ENCODE assay signal across 17 mouse cellular contexts in genomic region chr4:133269596-133269995, GRCm38 (mm10). TPM values are rescaled to one million over a fixed set of nuclear protein-coding genes. Genes with fewer than 3 reads are reported as not detected.
DNase-seq lines count a peak whose midpoint lies in the region; ATAC-seq and TF ChIP-seq lines count a peak whose summit lies in the region.
"Had no signal": no experiment of that assay in that cellular context is flagged by ENCODE, and none has a peak within 500 bp of the region (broad histone marks: within the 10 kb centered on the region; RNA-seq: fewer than 3 reads in every experiment).

No protein-coding gene starts in this region.

- 63% methylated on average over 3 of the region's 3 CpGs for WGBS in liver, adult 2 months
- 61% methylated on average over 3 of the region's 3 CpGs for WGBS in heart, postnatal 0 days

- H3K9ac ChIP-seq in liver, adult 2 months (ENCODE audit: low read depth, low read length), result no peak overlapping the region
- no peak overlapping the region for H3K9ac ChIP-seq in heart, postnatal 0 days (replicated peaks; ENCODE audit: low read depth, low read length)
- H3K9ac ChIP-seq: neural tube, embryonic 15.5 days had no signal

- peaks cover 7% of the 10 kb centered on the region; the same call in 1 of the 2 replicates for H3K4me1 ChIP-seq in liver, adult 2 months (ENCODE audit: control insufficient read depth, insufficient read depth, low read length)
- H3K4me1 ChIP-seq in heart, postnatal 0 days (ENCODE audit: control insufficient read depth, insufficient read depth), result no peaks in the 10 kb centered on the region
- H3K4me1 ChIP-seq: neural tube, embryonic 15.5 days had no signal

- ATAC-seq in heart, postnatal 0 days (ENCODE audit: insufficient read depth, low read depth), result no peak

- peaks cover 11% of the 10 kb centered on the region; the same call in 1 of the 2 replicates for H3K79me2 ChIP-seq in liver, adult 2 months (ENCODE audit: control insufficient read depth, insufficient read depth, low read length)

- TF ChIP-seq EP300 in heart, postnatal 0 days (IDR thresholded peaks at IDR 0.05; ENCODE audit: low read depth), result no peak

- TF ChIP-seq CTCF in liver, adult 2 months (IDR thresholded peaks at IDR 0.05; ENCODE audit: low read depth, low read length), result no peak
- no peak for TF ChIP-seq CTCF in heart, postnatal 0 days (IDR thresholded peaks at IDR 0.05; ENCODE audit: low read depth)

- H3K4me2 ChIP-seq in heart, postnatal 0 days (ENCODE audit: low read depth, low read length), result no peak overlapping the region
- H3K4me2 ChIP-seq: neural tube, embryonic 15.5 days had no signal

- H3K36me3 ChIP-seq in liver, adult 2 months (ENCODE audit: control insufficient read depth, insufficient read depth, low read length), result peaks cover 3% of the 10 kb centered on the region; the same call in 1 of the 2 replicates
- peaks cover 48% of the 10 kb centered on the region for H3K36me3 ChIP-seq in heart, postnatal 0 days (replicated peaks; ENCODE audit: control insufficient read depth, insufficient read depth, low read length)

- peak overlapping the region; percentile 49; the same call in 1 of the 2 replicates for H3K27ac ChIP-seq in liver, adult 2 months (replicated peaks; ENCODE audit: insufficient read depth, low read depth, low read length)
- H3K27ac ChIP-seq in heart, postnatal 0 days (ENCODE audit: low read depth), result peak overlapping the region; percentile 41
- H3K27ac ChIP-seq: layer of hippocampus, adult 2 months; neural tube, embryonic 15.5 days had no signal

- H3K4me3 ChIP-seq in liver, adult 2 months (ENCODE audit: insufficient read depth, low read depth, low read length), result no peak overlapping the region
- no peak overlapping the region for H3K4me3 ChIP-seq in heart, postnatal 0 days (ENCODE audit: low read depth, low read length)
- H3K4me3 ChIP-seq: layer of hippocampus, adult 2 months; megakaryocyte, embryonic 14.5 days; neural tube, embryonic 15.5 days had no signal

- DNase-seq in liver, adult 2 months (ENCODE audit: extremely low read depth, low read depth, low spot score), result peak; percentile 69
- DNase-seq in liver, result no peak
- peak; percentile 82 for DNase-seq in NIH3T3 (ENCODE audit: low read depth)
- peak; percentile 79 for DNase-seq in adrenal gland, postnatal 10 days
- no peak for DNase-seq in heart, postnatal 0 days (ENCODE audit: low spot score)
- no peak for DNase-seq in B cell, adult 2 months
- no peak for DNase-seq in embryo, embryonic 10 days (ENCODE audit: low spot score)
- DNase-seq: cerebellum, postnatal 14 days; kidney, adult 8-10 months; lung, adult 2 months; right cerebral cortex, postnatal 14 days had no signal

- no peaks in the 10 kb centered on the region for H3K9me3 ChIP-seq in heart, postnatal 0 days (replicated peaks; ENCODE audit: control insufficient read depth, low read length)
- H3K9me3 ChIP-seq: megakaryocyte, embryonic 14.5 days; neural tube, embryonic 15.5 days had no signal

- H3K27me3 ChIP-seq in liver, adult 2 months (ENCODE audit: control insufficient read depth, insufficient read depth, low read length), result no peaks in the 10 kb centered on the region
- H3K27me3 ChIP-seq in heart, postnatal 0 days (ENCODE audit: control insufficient read depth, insufficient read depth, low read length), result no peaks in the 10 kb centered on the region
- H3K27me3 ChIP-seq: megakaryocyte, embryonic 14.5 days; neural tube, embryonic 15.5 days had no signal

- no peak for TF ChIP-seq POLR2A in liver, adult 2 months (IDR thresholded peaks at IDR 0.05; ENCODE audit: extremely low read depth, insufficient read depth, low read length)

RNA-seq across cellular contexts. Expression of gene Sytl1, which starts 6.7 kb away (rescaled TPM):
- total RNA-seq in liver, adult 2 months (2014; rRNA removed), result 4.2 and 5.1 TPM in 2 replicates
- polyA plus RNA-seq in liver, adult 2 months (2012; rRNA removed), result 2.9 and 5.3 TPM in 2 replicates
- 1 to 10 TPM; 5.2 to 6.3 TPM for total RNA-seq in adrenal gland, postnatal 10 days (2021)
- total RNA-seq in heart, postnatal 0 days (2014; rRNA removed; ENCODE audit: low replicate concordance), result 3.6 and 3.7 TPM in 2 replicates
- polyA plus RNA-seq in heart, postnatal 0 days (2015; fragmentation: Nextera tagmentation; extraction: Ambion mirVana), result 0.79 and 0.84 TPM in 2 replicates

RNA-seq across cellular contexts. Expression of gene Tmem222, which starts 8.0 kb away (rescaled TPM):
- total RNA-seq in liver, adult 2 months (2014; rRNA removed), result 22.7 and 29.7 TPM in 2 replicates
- 45.4 and 57.0 TPM in 2 replicates for polyA plus RNA-seq in liver, adult 2 months (2012; rRNA removed)
- total RNA-seq in adrenal gland, postnatal 10 days (2021), result 10 to 100 TPM; 49.5 to 54.8 TPM
- 58.8 and 103 TPM in 2 replicates for total RNA-seq in heart, postnatal 0 days (2014; rRNA removed; ENCODE audit: low replicate concordance)
- 45.0 and 45.6 TPM in 2 replicates for polyA plus RNA-seq in heart, postnatal 0 days (2015; fragmentation: Nextera tagmentation; extraction: Ambion mirVana)

RNA-seq across cellular contexts. Expression of gene Map3k6, which starts 29.0 kb away (rescaled TPM):
- total RNA-seq in liver, adult 2 months (2014; rRNA removed), result 0.94 and 1.3 TPM in 2 replicates
- polyA plus RNA-seq in liver, adult 2 months (2012; rRNA removed), result 0.76 and 0.80 TPM in 2 replicates
- 10 to 100 TPM; 17.2 to 36.7 TPM for total RNA-seq in adrenal gland, postnatal 10 days (2021)
- total RNA-seq in heart, postnatal 0 days (2014; rRNA removed; ENCODE audit: low replicate concordance), result 13.8 and 14.8 TPM in 2 replicates
- polyA plus RNA-seq in heart, postnatal 0 days (2015; fragmentation: Nextera tagmentation; extraction: Ambion mirVana), result 2.7 and 2.8 TPM in 2 replicates

RNA-seq across cellular contexts. Expression of gene Gpr3, which starts 57.3 kb away (rescaled TPM):
- not detected in 2 replicates for total RNA-seq in liver, adult 2 months (2014; rRNA removed)
- 0.07 TPM in 1 of 2 replicates, not detected in the other for polyA plus RNA-seq in liver, adult 2 months (2012; rRNA removed)
- under 1 TPM; 0.36 to 0.99 TPM for total RNA-seq in adrenal gland, postnatal 10 days (2021)
- not detected in 2 replicates for total RNA-seq in heart, postnatal 0 days (2014; rRNA removed; ENCODE audit: low replicate concordance)
- polyA plus RNA-seq in heart, postnatal 0 days (2015; fragmentation: Nextera tagmentation; extraction: Ambion mirVana), result 0.15 and 0.21 TPM in 2 replicates
- total RNA-seq: monocyte, adult 5-6 weeks had no signal
- polyA plus RNA-seq: stomach, embryonic 14.5 days had no signal

RNA-seq across cellular contexts. Expression of gene Cd164l2, which starts 57.7 kb away (rescaled TPM):
- total RNA-seq in liver, adult 2 months (2014; rRNA removed), result not detected in 2 replicates
- not detected in 2 replicates for polyA plus RNA-seq in liver, adult 2 months (2012; rRNA removed)
- total RNA-seq in adrenal gland, postnatal 10 days (2021), result 1 to 10 TPM; 2.2 to 2.4 TPM
- not detected in 2 replicates for total RNA-seq in heart, postnatal 0 days (2014; rRNA removed; ENCODE audit: low replicate concordance)
- 0.23 and 0.33 TPM in 2 replicates for polyA plus RNA-seq in heart, postnatal 0 days (2015; fragmentation: Nextera tagmentation; extraction: Ambion mirVana)
- total RNA-seq: monocyte, adult 5-6 weeks had no signal
- polyA plus RNA-seq: forebrain, embryonic 11.5 days had no signal

Comparison
In these comparisons a context has a peak if more than half of its experiments do, and no peak if none do; other contexts are left out.
1. DNase-seq: peak in liver, adult 2 months (single experiment), NIH3T3 (single experiment) and adrenal gland, postnatal 10 days (single experiment); none in liver (single experiment), heart, postnatal 0 days (single experiment), B cell, adult 2 months (0 of 2) and embryo, embryonic 10 days (single experiment).